Mouse (Mus musculus): ENCODE measurements at regions not wholly inside any gene's neighbourhood (a gene's known extent, or its start where the extent isn't known, plus 50 kb on each side); places are given as distances from the start of the nearest gene placed in this dataset.

GRCm38 (mm10) chr2:115339034-115339433 is 242.5 kb upstream of the BC052040 start:
- peaks cover 8% of the 10 kb centered on the region for H3K4me1 ChIP-seq
- 76% methylated on average over 4 of the region's 4 CpGs for WGBS
- H3K4me2 ChIP-seq: no peak overlapping the region
- H3K9ac ChIP-seq: no peak overlapping the region
- no peaks in the 10 kb centered on the region for H3K9me3 ChIP-seq
- H3K4me3 ChIP-seq: no peak overlapping the region
- no peak for ATAC-seq (ENCODE audit: extremely low read depth, insufficient number of reproducible peaks, low FRiP score, low TSS enrichment)
- no peaks in the 10 kb centered on the region for H3K27me3 ChIP-seq (replicated peaks)
- H3K36me3 ChIP-seq: no peaks in the 10 kb centered on the region
- H3K27ac ChIP-seq (replicated peaks): no peak overlapping the region

DNA sequence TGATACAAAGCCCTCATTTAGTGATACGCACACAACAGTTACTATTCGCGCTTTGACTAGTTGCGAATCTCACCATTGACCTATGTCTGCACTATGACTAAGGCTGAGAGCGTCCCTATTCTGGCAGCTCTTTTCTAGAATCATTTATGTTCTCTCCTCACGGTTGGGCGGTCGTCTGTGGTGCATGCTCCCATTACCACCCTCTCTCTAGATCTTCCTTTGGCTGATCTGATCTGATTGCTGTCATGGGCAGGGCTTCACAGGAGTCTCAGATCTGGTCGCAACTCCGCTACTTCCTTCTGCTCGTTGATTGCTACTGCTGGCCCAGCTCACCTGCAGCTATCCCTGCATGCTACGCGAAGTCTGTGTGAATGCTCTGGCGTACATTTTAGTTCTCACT is 239.2 kb upstream of the BC052040 start:
- Histone ChIP-seq H3K4me1 (0 out of 2 replicates have a peak, but pooled peaks cover 5% of the 10 kb centered on the region), H3K4me3 (no peak overlapping the region), H3K27me3 (replicated peaks) (no peaks in the 10 kb centered on the region), H3K9me3 (no peaks in the 10 kb centered on the region), H3K36me3 (no peaks in the 10 kb centered on the region), H3K9ac (no peak overlapping the region), H3K27ac (replicated peaks) (no peak overlapping the region), H3K4me2 (no peak overlapping the region)
- ATAC-seq (ENCODE audit: extremely low read depth, insufficient number of reproducible peaks, low FRiP score, low TSS enrichment): no peak
- 86% methylated on average over 14 of the region's 14 CpGs for WGBS

DNA sequence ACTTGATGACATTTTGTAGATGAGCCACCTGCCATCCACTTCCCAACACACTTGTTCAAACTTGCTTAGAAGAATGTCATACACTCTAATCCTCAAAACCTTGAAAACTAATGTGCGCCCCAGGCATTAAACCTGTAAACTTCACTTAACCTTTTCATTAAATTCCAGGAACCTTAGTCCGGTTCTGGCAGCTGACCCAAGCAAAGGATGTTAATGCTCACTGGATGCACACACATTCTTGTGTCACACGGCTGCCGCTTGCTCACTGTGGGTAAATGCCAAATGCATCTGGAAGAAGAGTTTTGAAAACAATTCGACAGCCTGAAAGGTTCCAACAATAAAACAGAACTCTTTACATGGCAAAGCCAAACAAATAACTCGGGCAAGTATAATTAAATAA is 235.0 kb upstream of the BC052040 start:
- H3K9me3 ChIP-seq: no peaks in the 10 kb centered on the region
- peaks cover 9% of the 10 kb centered on the region for H3K4me1 ChIP-seq
- no peak overlapping the region for H3K27ac ChIP-seq (replicated peaks)
- H3K4me2 ChIP-seq: no peak overlapping the region
- no peaks in the 10 kb centered on the region for H3K27me3 ChIP-seq (replicated peaks)
- no peak overlapping the region for H3K4me3 ChIP-seq
- no peak for ATAC-seq (ENCODE audit: extremely low read depth, insufficient number of reproducible peaks, low FRiP score, low TSS enrichment)
- WGBS: 61% methylated on average over 6 of the region's 6 CpGs
- no peak overlapping the region for H3K9ac ChIP-seq
- H3K36me3 ChIP-seq: no peaks in the 10 kb centered on the region

- H3K4me1 ChIP-seq: peaks cover 9% of the 10 kb centered on the region
- H3K27me3 ChIP-seq (replicated peaks): no peaks in the 10 kb centered on the region
- 0 out of 2 replicates have a peak overlapping the region, but pooled peaks have one; percentile 14 for H3K4me2 ChIP-seq
- H3K36me3 ChIP-seq: no peaks in the 10 kb centered on the region
- H3K27ac ChIP-seq (replicated peaks): no peak overlapping the region
- no peaks in the 10 kb centered on the region for H3K9me3 ChIP-seq
- WGBS: 7% methylated on average over 2 of the region's 2 CpGs
- no peak overlapping the region for H3K9ac ChIP-seq
- H3K4me3 ChIP-seq: no peak overlapping the region
- ATAC-seq (ENCODE audit: extremely low read depth, insufficient number of reproducible peaks, low FRiP score, low TSS enrichment): no peak
Measured at GRCm38 (mm10) chr2:115348263-115348662, 233.3 kb upstream of the BC052040 start.

DNA sequence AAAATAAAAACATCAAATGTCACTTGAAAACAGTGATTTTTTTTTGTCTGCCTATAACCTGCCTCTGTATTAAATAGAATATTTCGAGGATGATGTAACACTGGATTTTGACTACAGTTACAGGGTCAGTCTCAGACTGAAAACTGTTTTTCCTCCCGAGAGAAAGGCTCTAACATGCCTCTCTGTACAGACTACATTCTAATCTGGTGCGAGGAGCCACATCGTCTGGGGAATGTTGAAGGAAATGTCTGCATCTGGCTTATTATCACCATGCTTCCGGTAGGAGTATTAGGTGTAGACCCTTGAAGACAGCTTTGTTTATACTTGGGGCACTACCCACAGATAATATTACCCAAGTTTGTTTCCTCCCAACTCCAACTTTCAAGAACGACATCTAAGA is 210.4 kb upstream of the BC052040 start:
- Histone ChIP-seq H3K4me1 (no peaks in the 10 kb centered on the region; the same call in 1 of the 2 replicates), H3K27me3 (replicated peaks) (no peaks in the 10 kb centered on the region), H3K36me3 (no peaks in the 10 kb centered on the region), H3K4me2 (no peak overlapping the region), H3K4me3 (no peak overlapping the region), H3K27ac (replicated peaks) (peak overlapping the region; percentile 59; the same call in 1 of the 2 replicates), H3K9ac (no peak overlapping the region), H3K9me3 (no peaks in the 10 kb centered on the region)
- peak; percentile 51; the same call in 1 of the 2 replicates for ATAC-seq (ENCODE audit: extremely low read depth, insufficient number of reproducible peaks, low FRiP score, low TSS enrichment)
- 27% methylated on average over 6 of the region's 6 CpGs for WGBS

GRCm38 (mm10) chr2:115375336-115375735 is 206.2 kb upstream of the BC052040 start:
- Histone ChIP-seq H3K9me3 (no peaks in the 10 kb centered on the region), H3K9ac (no peak overlapping the region), H3K27ac (replicated peaks) (no peak overlapping the region), H3K27me3 (replicated peaks) (no peaks in the 10 kb centered on the region), H3K4me2 (no peak overlapping the region), H3K36me3 (no peaks in the 10 kb centered on the region), H3K4me1 (peaks cover 9% of the 10 kb centered on the region; the same call in 1 of the 2 replicates), H3K4me3 (no peak overlapping the region)
- ATAC-seq (ENCODE audit: extremely low read depth, insufficient number of reproducible peaks, low FRiP score, low TSS enrichment): no peak
- WGBS: 84% methylated on average over 5 of the region's 5 CpGs

DNA sequence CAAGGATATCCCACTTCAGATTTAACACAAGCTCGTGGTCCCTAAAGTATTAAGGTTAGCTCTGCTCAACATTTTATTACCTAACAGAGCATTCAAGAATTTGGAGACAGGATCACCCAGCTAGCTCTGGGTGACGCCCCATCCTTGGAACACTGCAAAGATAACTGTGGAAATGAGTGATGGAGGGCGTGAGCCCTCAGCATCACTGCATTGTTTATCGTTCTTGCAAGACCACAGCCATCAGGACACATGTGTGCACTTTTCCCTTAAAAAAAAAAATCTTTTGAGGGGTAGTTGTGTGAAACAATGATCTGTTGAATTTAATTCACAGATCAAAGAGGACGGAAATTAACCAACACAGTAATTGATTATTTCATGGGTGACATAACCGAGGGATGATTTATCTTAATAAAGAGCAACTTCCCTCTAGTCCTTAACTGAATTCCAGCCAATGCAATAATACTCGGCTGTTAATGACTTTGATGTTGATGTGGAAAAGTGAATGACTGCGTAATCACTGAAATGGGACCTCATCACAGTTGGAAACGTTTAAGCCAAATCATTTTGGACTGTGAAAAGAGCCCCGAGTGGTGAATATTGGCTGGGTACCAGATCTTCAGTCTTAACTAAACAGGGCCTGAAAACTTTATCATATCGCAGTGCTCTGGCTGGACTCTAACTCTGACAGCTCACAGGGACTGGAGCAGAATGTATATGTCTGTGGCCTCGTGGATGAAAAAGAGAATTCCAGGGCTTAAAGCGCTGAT is 196.9 kb upstream of the BC052040 start:
- no peak overlapping the region for H3K9ac ChIP-seq
- H3K27ac ChIP-seq (replicated peaks): peak overlapping the region; percentile 96
- H3K9me3 ChIP-seq: no peaks in the 10 kb centered on the region
- peak overlapping the region; percentile 14; the same call in 1 of the 2 replicates for H3K4me3 ChIP-seq
- peak overlapping the region; percentile 59 for H3K4me2 ChIP-seq
- H3K4me1 ChIP-seq: peaks cover 39% of the 10 kb centered on the region
- 27% methylated on average over 13 of the region's 13 CpGs for WGBS
- H3K36me3 ChIP-seq: no peaks in the 10 kb centered on the region
- ATAC-seq (ENCODE audit: extremely low read depth, insufficient number of reproducible peaks, low FRiP score, low TSS enrichment): peak; percentile 75; the same call in 1 of the 2 replicates
- H3K27me3 ChIP-seq (replicated peaks): no peaks in the 10 kb centered on the region

- Histone ChIP-seq H3K4me3 (peak overlapping the region; percentile 14), H3K4me1 (peaks cover 32% of the 10 kb centered on the region), H3K4me2 (peak overlapping the region; percentile 59), H3K27ac (replicated peaks) (peak overlapping the region; percentile 96), H3K9me3 (no peaks in the 10 kb centered on the region), H3K9ac (peak overlapping the region; percentile 75), H3K27me3 (replicated peaks) (no peaks in the 10 kb centered on the region), H3K36me3 (no peaks in the 10 kb centered on the region)
- ATAC-seq (ENCODE audit: extremely low read depth, insufficient number of reproducible peaks, low FRiP score, low TSS enrichment): peak; percentile 58
- WGBS: 35% methylated on average over 16 of the region's 16 CpGs
Measured at GRCm38 (mm10) chr2:115385207-115386168, 196.0 kb upstream of the BC052040 start.

DNA sequence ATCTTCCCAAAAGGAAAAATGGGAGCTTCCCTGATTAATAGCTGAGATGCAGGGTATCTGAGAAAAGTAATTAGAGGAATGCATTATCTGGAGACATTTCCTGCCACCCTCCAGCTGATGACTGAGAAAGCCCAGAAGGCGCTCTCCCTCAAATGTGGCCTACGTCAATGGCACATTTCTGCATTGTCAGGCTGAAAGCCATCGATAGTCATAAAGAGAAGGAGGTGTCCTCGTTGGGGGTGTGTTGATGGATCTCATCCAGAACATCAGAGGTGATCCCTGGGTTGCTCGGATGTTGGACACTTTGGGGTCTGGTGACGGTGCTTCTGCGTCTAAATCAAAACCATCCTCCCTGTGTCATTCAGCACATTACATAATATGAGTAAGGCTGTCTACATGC is 189.9 kb upstream of the BC052040 start:
- no peaks in the 10 kb centered on the region for H3K27me3 ChIP-seq (replicated peaks)
- no peak overlapping the region for H3K9ac ChIP-seq
- H3K27ac ChIP-seq (replicated peaks): peak overlapping the region; percentile 68
- H3K4me2 ChIP-seq: peak overlapping the region; percentile 1; the same call in 1 of the 2 replicates
- no peaks in the 10 kb centered on the region for H3K9me3 ChIP-seq
- WGBS: 25% methylated on average over 7 of the region's 7 CpGs
- H3K4me1 ChIP-seq: peaks cover 34% of the 10 kb centered on the region
- no peak overlapping the region for H3K4me3 ChIP-seq
- H3K36me3 ChIP-seq: no peaks in the 10 kb centered on the region
- no peak for ATAC-seq (ENCODE audit: extremely low read depth, insufficient number of reproducible peaks, low FRiP score, low TSS enrichment)

DNA sequence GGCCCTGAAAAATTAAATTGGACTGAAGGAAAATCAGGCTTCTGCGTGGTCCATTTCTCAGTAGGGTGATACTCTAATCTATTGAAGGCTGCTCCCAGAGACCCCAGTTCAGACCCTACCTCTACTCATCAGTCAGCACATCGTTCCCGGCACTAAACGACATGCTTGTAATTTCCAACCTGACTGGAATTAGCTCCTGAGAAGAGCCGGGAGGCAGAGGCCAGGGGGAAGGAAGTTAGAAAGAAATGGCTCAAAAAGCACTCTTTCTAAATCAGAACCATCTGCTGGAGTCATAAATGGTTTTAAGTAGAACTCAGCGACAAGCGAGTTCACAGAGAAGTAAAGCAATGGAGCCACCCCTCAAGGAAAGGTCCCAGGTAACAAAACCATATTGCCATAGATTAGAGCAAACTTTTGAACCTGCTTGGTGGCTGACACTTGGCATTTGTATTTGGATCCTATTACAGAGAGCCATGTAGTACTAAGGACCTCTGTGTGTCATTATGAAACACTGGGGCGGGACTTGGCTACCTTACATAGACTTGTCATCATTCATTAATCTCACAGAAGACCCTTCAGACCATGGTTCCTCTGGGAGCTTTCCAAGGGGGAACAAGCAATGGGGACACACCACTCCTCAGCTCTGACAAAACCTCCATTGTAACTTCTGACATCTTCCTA is 189.3 kb upstream of the BC052040 start:
- ATAC-seq (ENCODE audit: extremely low read depth, insufficient number of reproducible peaks, low FRiP score, low TSS enrichment): no peak
- Histone ChIP-seq H3K4me1 (peaks cover 27% of the 10 kb centered on the region), H3K9me3 (no peaks in the 10 kb centered on the region), H3K36me3 (no peaks in the 10 kb centered on the region), H3K27me3 (replicated peaks) (no peaks in the 10 kb centered on the region), H3K9ac (no peak overlapping the region), H3K27ac (replicated peaks) (peak overlapping the region; percentile 68), H3K4me2 (peak overlapping the region; percentile 1; the same call in 1 of the 2 replicates), H3K4me3 (no peak overlapping the region)
- WGBS: 40% methylated on average over 8 of the region's 8 CpGs

DNA sequence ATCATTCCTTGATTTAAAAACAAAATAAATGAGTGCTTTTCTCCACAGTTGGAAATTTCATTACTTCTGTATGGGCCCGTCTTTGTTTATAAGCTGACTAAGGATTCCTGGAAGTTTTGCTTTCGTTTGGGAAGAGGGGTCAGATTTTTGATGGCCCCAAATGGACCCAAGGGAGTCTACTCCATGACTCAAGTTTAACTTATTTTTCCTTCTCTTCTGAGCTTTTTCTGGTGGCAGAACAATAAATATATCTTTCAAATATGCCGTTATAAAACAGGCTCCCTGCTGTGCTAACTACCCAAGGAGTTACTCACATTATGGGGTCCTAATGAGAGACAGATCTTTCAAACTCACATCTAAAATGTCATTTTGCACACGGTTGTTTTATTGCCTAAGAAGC is 187.4 kb upstream of the BC052040 start:
- H3K36me3 ChIP-seq: no peaks in the 10 kb centered on the region
- no peaks in the 10 kb centered on the region for H3K9me3 ChIP-seq
- H3K27ac ChIP-seq (replicated peaks): no peak overlapping the region
- ATAC-seq (ENCODE audit: extremely low read depth, insufficient number of reproducible peaks, low FRiP score, low TSS enrichment): no peak
- no peak overlapping the region for H3K4me3 ChIP-seq
- H3K4me1 ChIP-seq: peaks cover 24% of the 10 kb centered on the region
- 65% methylated on average over 4 of the region's 4 CpGs for WGBS
- no peak overlapping the region for H3K9ac ChIP-seq
- H3K27me3 ChIP-seq (replicated peaks): no peaks in the 10 kb centered on the region
- H3K4me2 ChIP-seq: no peak overlapping the region

Data from heart, embryonic 13.5 days (tissue).